Mouse (Mus musculus) embryonic facial prominence, embryonic 12.5 days (tissue): ENCODE results near the gene Dleu7. TPM values are rescaled to one million over a fixed set of nuclear protein-coding genes. Genes with fewer than 3 reads are reported as not detected.

Source experiments
- ATAC-seq: fragments of 200-750 bp; cut with Nextera tagmentation; 2 replicates; pipeline ENCODE4 v1.8.0; 2017; ENCODE audit not compliant: insufficient number of reproducible peaks, insufficient read depth, low FRiP score, low TSS enrichment
- H3K27ac ChIP-seq: fragments of 300-500 bp; sonication (generic); 2 replicates; pipeline ENCODE4 v1.5.1; 2016; ENCODE audit warnings: mild to moderate bottlenecking
- H3K27me3 ChIP-seq: fragments of 300-500 bp; sonication (generic); 2 replicates; pipeline ENCODE4 v1.6.1; 2016; ENCODE audit warnings: mild to moderate bottlenecking, moderate library complexity
- H3K36me3 ChIP-seq: fragments of 300-500 bp; sonication (generic); 2 replicates; pipeline ENCODE4 v1.6.1; 2016; ENCODE audit warnings: mild to moderate bottlenecking
- H3K4me1 ChIP-seq: fragments of 300-500 bp; sonication (generic); 2 replicates; pipeline ENCODE4 v1.6.1; 2016
- H3K4me2 ChIP-seq: fragments of 300-500 bp; sonication (generic); replicated peaks from 2 replicates; pipeline ENCODE4 v1.6.1; 2016; ENCODE audit warnings: mild to moderate bottlenecking, moderate library complexity
- H3K4me3 ChIP-seq: fragments of 300-500 bp; sonication (generic); 2 replicates; pipeline ENCODE4 v1.5.1; 2016; ENCODE audit warnings: mild to moderate bottlenecking
- H3K9ac ChIP-seq: fragments of 300-500 bp; sonication (generic); 2 replicates; pipeline ENCODE4 v1.6.1; 2016; ENCODE audit warnings: mild to moderate bottlenecking, moderate library complexity
- H3K9me3 ChIP-seq: fragments of 300-500 bp; sonication (generic); 2 replicates; pipeline ENCODE4 v1.6.1; 2016; ENCODE audit warnings: mild to moderate bottlenecking, moderate library complexity
- WGBS: fragments of 180-500 bp; shearing (Covaris S2); methylation state at CpG from one replicate; pipeline ENCODE4 v1.1.7; 2016; 5-methylcytosine and 5-hydroxymethylcytosine counted together
- polyA plus RNA-seq: library from polyadenylated mRNA; unstranded; fragments of >200 nt; fragmentation: Nextera tagmentation; extraction: Ambion mirVana; gene quantifications from 2 replicates; pipeline ENCODE4 v1.2.1, GENCODE M21; 2016

Gene Dleu7
- polyA plus RNA-seq, 1 experiment from 2014 or later: 2.1 TPM

DNA sequence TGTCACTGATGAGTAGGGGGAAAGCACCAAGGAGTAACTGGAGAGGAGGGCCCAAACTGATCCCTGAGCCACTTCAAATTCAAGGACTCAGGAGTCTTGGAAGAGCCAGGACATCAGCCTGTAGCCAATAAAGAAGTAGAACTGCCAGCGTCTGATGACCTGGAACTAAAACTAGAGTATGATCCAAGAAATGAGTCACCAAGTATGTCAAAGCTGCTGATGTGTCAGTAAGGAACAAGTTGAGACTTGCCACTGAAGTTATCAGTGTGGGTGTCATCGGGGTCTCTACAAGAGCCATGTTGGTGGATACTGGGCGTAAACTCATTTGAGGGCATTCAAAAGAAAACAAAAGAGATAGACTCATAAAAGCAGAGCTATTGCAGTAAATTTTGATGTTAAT lies 19.2 kb downstream of the Dleu7 start:
- Histone ChIP-seq H3K9me3 (no peaks in the 10 kb centered on the region), H3K4me1 (no peaks in the 10 kb centered on the region), H3K4me3 (no peak overlapping the region), H3K9ac (no peak overlapping the region), H3K36me3 (no peaks in the 10 kb centered on the region), H3K4me2 (no peak overlapping the region), H3K27ac (no peak overlapping the region), H3K27me3 (no peaks in the 10 kb centered on the region)
- ATAC-seq: no peak
- WGBS: 93% methylated on average over 3 of the region's 3 CpGs

DNA sequence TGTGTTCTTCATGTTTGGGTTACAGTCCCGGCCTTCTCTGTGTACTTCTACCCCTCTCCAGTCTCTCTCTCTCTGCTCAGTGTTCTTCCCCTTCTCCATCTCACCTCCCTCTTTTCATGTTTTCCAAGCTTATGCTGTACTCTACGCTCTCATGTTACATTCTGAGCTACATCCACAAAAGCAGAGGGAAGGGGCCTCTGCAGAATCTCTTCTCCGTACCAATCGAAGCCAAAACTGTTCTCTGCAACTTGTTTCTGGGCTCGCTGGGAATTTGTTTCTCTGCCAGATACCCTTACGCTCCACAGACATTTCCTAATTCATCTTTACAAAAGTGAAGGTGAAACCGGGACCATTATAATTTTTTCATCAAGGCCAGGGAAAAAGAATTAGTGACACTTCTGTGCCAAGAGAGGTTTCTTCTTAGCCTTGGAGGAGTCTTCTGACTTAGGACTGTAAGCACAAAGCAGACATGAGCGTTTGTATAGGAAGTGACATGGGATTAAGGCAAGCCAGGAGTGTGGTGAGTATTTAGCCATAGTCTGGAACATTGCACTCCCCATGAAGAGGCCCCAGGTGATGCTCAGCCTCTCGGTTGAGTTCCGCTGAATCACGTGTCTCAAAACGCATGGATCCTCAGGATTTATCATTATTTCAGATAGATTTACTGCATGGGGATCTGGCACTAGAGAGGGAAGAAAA lies 22.0 kb downstream of the Dleu7 start:
- Histone ChIP-seq H3K4me1 (no peaks in the 10 kb centered on the region), H3K4me3 (no peak overlapping the region), H3K4me2 (no peak overlapping the region), H3K36me3 (no peaks in the 10 kb centered on the region), H3K9me3 (no peaks in the 10 kb centered on the region), H3K27ac (no peak overlapping the region), H3K9ac (no peak overlapping the region), H3K27me3 (no peaks in the 10 kb centered on the region)
- no peak for ATAC-seq
- WGBS: 72% methylated on average over 12 of the region's 12 CpGs

DNA sequence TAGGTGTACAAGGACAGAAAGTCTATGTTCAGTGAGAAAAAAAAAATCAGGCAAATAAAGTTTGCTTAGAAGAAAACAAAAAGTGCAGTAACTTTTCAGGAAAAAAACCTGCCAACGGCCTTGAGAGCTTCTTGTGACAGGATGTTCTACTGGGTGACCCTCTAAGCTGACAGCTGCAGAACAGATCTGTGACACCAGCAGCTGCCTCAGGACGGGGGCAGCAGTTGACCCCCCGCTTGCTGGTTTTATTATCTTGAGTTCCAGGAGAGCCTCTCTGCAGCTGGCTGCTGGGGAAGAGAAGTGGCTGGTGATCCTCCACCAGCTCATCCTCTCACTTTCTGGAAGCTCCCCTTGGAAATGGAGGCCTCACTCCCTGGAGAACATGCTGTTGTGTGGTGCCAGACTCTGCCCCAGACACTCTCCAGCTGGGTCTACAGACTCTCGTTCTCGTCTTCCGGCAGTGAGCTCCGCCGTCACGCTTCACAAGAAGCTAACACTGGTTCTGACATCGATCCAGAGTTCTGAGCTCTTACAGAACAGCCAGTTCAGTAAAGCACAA lies 33.8 kb downstream of the Dleu7 start:
- H3K4me2 ChIP-seq: no peak overlapping the region
- 60% methylated on average over 10 of the region's 10 CpGs for WGBS
- 0 out of 2 replicates have a peak, but pooled peaks cover 3% of the 10 kb centered on the region for H3K4me1 ChIP-seq
- no peak overlapping the region for H3K4me3 ChIP-seq
- H3K9me3 ChIP-seq: no peaks in the 10 kb centered on the region
- H3K36me3 ChIP-seq: no peaks in the 10 kb centered on the region
- H3K9ac ChIP-seq: no peak overlapping the region
- ATAC-seq: no peak
- H3K27me3 ChIP-seq: no peaks in the 10 kb centered on the region
- H3K27ac ChIP-seq: no peak overlapping the region

DNA sequence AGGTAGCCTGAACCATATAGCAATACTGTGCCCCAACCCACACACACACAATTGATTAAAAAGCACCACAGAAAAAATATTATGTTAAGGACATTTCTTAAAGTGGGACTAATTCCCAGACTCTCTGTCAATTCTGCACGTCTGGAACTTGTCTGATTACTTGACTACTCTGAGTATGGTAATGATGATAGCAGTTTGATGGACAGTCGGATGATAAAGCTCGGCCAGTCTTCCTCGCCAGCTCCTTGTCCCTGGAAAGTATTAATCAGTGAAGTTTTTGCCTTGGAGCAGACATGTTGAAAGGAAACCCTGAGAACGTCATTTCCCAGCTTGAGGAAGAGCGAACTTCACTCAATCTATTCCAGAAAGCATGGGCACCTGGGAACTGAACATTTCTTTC lies 34.7 kb downstream of the Dleu7 start:
- no peaks in the 10 kb centered on the region for H3K36me3 ChIP-seq
- no peak overlapping the region for H3K9ac ChIP-seq
- no peak overlapping the region for H3K4me2 ChIP-seq
- H3K4me3 ChIP-seq: no peak overlapping the region
- ATAC-seq: no peak
- H3K27me3 ChIP-seq: no peaks in the 10 kb centered on the region
- H3K9me3 ChIP-seq: no peaks in the 10 kb centered on the region
- H3K4me1 ChIP-seq: 0 out of 2 replicates have a peak, but pooled peaks cover 3% of the 10 kb centered on the region
- H3K27ac ChIP-seq: no peak overlapping the region
- 55% methylated on average over 6 of the region's 6 CpGs for WGBS

DNA sequence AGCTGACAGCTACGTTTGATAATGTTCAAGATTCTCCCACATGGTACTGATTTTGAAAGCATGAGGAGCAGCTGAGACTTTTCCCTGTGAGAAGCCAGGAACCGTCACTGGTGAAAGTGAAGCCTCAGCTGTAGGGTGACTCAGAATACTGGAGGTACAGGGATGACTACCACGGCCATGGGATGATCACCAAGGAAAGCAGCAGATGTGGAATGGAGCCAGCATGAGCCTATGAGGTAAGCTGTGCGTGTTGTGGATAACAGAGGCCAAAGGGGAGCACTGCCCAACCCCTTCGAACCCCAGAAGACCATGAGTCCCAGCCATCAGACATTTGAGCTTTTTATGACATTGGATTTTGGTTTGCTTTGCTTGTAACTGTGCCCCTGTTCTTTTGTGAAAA lies 36.8 kb downstream of the Dleu7 start:
- no peak overlapping the region for H3K4me3 ChIP-seq
- no peaks in the 10 kb centered on the region for H3K9me3 ChIP-seq
- H3K4me1 ChIP-seq: 0 out of 2 replicates have a peak, but pooled peaks cover 3% of the 10 kb centered on the region
- 77% methylated on average over 5 of the region's 5 CpGs for WGBS
- no peak for ATAC-seq
- H3K27ac ChIP-seq: no peak overlapping the region
- H3K27me3 ChIP-seq: no peaks in the 10 kb centered on the region
- no peaks in the 10 kb centered on the region for H3K36me3 ChIP-seq
- H3K4me2 ChIP-seq: no peak overlapping the region
- H3K9ac ChIP-seq: no peak overlapping the region

DNA sequence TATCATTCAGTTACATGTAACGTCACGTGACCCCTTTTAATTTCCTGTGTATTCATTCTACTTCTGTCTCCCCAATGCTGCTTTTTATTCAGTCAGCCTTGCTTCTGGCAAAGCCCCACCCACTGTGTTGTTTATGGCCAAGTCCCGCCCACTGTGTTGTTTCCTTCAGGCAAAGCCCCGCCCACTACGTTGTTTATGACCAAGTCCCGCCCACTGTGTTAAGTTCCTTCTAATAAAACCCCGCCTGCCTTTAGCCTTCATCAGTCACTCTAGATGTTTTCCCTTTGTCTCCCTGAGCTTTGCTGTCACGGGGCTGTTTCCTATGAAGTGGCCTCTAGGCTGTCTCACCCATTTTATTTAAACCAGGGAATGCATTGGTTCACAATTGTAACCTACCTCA lies 38.5 kb downstream of the Dleu7 start:
- WGBS: 69% methylated on average over 8 of the region's 8 CpGs
- H3K4me2 ChIP-seq: no peak overlapping the region

DNA sequence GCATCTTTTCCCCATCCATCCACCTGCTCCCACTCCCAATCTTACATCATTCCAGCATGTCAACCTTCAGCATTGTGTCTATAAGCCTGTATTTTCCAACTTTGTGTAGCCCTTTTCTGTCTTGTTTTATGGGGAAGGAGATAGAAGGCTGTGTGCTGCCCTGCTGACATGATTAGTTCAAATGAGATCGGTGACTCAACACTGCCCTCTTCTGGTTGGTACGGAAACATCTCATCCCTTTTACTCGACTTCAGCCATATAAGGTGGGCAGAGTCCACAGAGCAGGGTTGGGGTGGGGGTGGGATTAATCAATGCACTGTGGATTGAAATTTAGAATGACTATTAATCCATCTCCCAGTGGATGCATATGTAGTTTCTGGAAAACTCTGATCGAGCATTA lies 40.8 kb downstream of the Dleu7 start:
- Histone ChIP-seq H3K9ac (no peak overlapping the region), H3K27me3 (no peaks in the 10 kb centered on the region), H3K9me3 (no peaks in the 10 kb centered on the region), H3K36me3 (no peaks in the 10 kb centered on the region), H3K27ac (no peak overlapping the region), H3K4me2 (no peak overlapping the region), H3K4me3 (no peak overlapping the region), H3K4me1 (no peaks in the 10 kb centered on the region)
- 7% methylated on average over 4 of the region's 4 CpGs for WGBS
- no peak for ATAC-seq

More for the DNA sequence above, 38.5 kb downstream of the Dleu7 start:
- Histone ChIP-seq H3K27ac (no peak overlapping the region), H3K9ac (no peak overlapping the region), H3K36me3 (no peaks in the 10 kb centered on the region), H3K4me1 (no peaks in the 10 kb centered on the region), H3K27me3 (no peaks in the 10 kb centered on the region), H3K9me3 (no peaks in the 10 kb centered on the region), H3K4me3 (no peak overlapping the region)
- no peak for ATAC-seq

DNA sequence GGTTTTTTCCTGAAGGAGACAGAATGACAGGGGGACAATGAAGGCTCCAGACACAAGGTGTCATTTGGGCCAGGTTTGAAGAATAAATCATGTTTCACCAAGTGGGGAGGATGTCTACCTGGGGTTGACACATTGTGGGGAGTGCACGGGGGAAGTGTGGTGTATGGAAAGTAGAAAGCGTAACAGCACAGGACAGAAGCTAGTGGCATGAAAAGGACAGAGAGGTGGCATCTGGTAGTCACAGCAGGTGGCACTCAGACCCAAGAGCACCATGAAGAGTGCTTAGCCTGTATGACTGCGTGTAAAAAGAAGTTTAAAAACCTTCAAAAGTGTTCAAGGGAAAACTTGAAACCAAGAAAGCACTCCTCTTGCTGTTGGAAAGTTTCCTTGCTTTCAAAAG lies 42.8 kb downstream of the Dleu7 start:
- H3K4me2 ChIP-seq: no peak overlapping the region

DNA sequence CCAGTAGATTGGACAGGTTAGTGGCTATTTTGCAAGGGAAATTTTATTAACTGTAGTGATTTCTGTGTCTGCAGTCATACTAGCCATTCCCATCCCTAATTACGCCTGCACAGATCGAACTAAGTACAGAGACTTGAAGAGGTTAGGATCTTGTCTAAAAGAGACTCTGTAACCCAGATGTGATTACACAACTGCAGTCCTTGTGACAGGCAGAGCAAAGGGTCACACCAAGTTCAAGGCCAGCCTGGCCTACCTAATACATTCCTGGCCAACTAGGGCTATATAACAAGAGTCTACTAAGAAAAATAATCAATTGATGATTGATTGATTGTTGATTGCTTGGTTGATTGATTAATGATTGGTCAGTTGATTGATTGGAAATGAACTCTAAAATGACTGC lies 43.6 kb downstream of the Dleu7 start:
- Histone ChIP-seq H3K9ac (no peak overlapping the region), H3K27ac (no peak overlapping the region), H3K4me3 (no peak overlapping the region), H3K27me3 (no peaks in the 10 kb centered on the region), H3K4me1 (peaks cover 6% of the 10 kb centered on the region; the same call in 1 of the 2 replicates), H3K36me3 (no peaks in the 10 kb centered on the region), H3K9me3 (no peaks in the 10 kb centered on the region), H3K4me2 (no peak overlapping the region)
- no peak for ATAC-seq
- 85% methylated on average over 2 of the region's 2 CpGs for WGBS

More for the DNA sequence above, 42.8 kb downstream of the Dleu7 start:
- Histone ChIP-seq H3K4me1 (peaks cover 6% of the 10 kb centered on the region; the same call in 1 of the 2 replicates), H3K27me3 (no peaks in the 10 kb centered on the region), H3K9ac (no peak overlapping the region), H3K9me3 (no peaks in the 10 kb centered on the region), H3K36me3 (no peaks in the 10 kb centered on the region), H3K27ac (no peak overlapping the region), H3K4me3 (no peak overlapping the region)
- 76% methylated on average over 3 of the region's 3 CpGs for WGBS
- ATAC-seq: no peak

DNA sequence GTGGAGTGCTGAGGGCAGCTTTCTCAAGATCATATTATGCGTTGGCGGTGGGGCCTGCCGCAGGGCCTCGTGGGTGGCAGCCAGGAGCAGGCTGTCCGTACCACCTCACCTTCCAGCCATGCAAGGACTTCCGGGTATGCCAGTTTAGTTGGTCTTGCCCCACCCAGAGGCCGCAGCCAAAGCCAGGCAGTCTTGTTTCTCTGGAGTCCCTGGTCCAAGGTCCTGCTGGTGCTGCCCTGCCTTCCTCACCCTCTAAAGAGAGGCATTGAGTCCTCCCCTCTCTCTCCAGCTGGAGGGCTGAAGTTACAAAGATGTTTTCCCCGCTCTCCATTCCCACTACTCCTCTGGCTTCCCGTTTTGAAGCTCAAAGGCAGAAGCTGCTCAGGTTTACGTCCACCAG lies 44.1 kb downstream of the Dleu7 start:
- no peaks in the 10 kb centered on the region for H3K9me3 ChIP-seq
- H3K27me3 ChIP-seq: no peaks in the 10 kb centered on the region
- H3K4me1 ChIP-seq: peaks cover 6% of the 10 kb centered on the region; the same call in 1 of the 2 replicates
- no peak overlapping the region for H3K4me2 ChIP-seq
- ATAC-seq: no peak
- no peak overlapping the region for H3K9ac ChIP-seq
- H3K4me3 ChIP-seq: no peak overlapping the region
- no peak overlapping the region for H3K27ac ChIP-seq
- WGBS: 80% methylated on average over 10 of the region's 10 CpGs
- H3K36me3 ChIP-seq: no peaks in the 10 kb centered on the region

DNA sequence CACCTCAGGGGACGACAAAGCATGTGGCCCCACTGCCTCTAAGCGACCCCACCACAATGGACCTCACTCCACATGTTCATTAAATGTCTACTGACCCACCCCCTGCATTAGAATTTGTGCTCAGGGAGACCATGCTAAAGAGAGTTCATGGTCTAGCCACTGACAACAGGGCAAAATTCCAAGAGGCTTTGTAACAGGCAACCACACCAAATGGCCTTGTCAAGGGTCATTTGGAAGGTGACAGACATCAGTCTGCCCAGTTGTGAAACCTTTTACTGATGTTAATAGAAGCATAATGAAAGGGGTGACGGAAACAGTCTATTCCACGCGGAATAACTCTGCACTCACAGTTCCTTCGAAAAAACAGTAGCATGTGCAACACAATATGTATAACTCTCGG lies 44.5 kb downstream of the Dleu7 start:
- H3K4me2 ChIP-seq: no peak overlapping the region
- H3K4me1 ChIP-seq: peaks cover 6% of the 10 kb centered on the region; the same call in 1 of the 2 replicates
- H3K9ac ChIP-seq: no peak overlapping the region
- no peaks in the 10 kb centered on the region for H3K27me3 ChIP-seq
- no peak overlapping the region for H3K4me3 ChIP-seq
- WGBS: 74% methylated on average over 7 of the region's 7 CpGs
- no peak overlapping the region for H3K27ac ChIP-seq
- no peaks in the 10 kb centered on the region for H3K36me3 ChIP-seq
- no peak for ATAC-seq
- no peaks in the 10 kb centered on the region for H3K9me3 ChIP-seq

DNA sequence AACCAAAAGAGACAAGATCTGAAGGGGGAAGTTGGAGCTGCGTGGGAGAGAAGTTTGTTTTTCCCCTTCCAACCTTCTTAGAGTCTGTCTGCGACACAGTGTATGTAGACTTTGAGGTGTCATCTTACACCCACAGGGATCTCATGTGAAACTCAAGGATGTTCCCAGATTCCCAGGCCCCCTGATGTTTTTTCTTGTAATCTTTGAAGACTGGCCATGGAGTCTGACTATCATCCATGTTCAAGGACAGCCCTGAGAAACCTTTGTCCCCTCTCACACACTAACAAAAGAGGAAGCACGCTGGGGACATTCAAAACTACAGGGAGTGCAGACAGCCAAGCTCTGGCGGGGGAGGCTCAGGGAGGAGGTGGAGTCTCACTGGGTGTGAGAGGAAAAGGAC lies 47.3 kb downstream of the Dleu7 start:
- H3K4me1 ChIP-seq: peaks cover 6% of the 10 kb centered on the region; the same call in 1 of the 2 replicates
- H3K27ac ChIP-seq: no peak overlapping the region
- no peaks in the 10 kb centered on the region for H3K9me3 ChIP-seq
- WGBS: 12% methylated on average over 4 of the region's 4 CpGs
- no peak for ATAC-seq
- H3K4me3 ChIP-seq: no peak overlapping the region
- H3K4me2 ChIP-seq: no peak overlapping the region
- no peak overlapping the region; the same call in 1 of the 2 replicates for H3K9ac ChIP-seq
- no peaks in the 10 kb centered on the region for H3K36me3 ChIP-seq
- no peaks in the 10 kb centered on the region for H3K27me3 ChIP-seq
